Mouse (Mus musculus): ENCODE measurements around the gene Olfr1033. TPM values are rescaled to one million over a fixed set of nuclear protein-coding genes. Genes with fewer than 3 reads are reported as not detected.
"Not testable (repeated sequence)": the region's sequence is repeated elsewhere in the genome, so short reads cannot be mapped to it uniquely, and the experiment has no call there.

Gene Olfr1033
- total RNA-seq (2022) = not detected

DNA sequence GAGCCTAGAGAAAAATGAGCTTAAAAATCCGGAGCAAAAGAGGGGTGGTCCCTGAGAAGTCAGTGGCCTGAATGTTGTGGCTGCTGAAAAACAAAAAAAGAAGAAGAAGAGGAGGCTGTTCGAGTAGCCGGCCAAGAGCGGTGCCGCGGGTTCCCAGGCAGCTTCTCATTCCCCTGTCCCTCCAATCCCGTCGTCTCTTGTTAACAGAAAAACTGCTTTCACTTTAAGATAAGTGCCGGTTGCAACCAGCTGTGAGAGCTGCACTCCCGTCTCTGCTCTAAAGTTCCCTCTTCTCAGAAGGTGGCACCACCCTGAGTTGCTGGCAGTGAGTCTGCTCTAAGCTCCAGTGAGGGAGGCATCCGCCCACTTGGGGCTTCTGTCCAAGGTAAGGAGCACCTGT is at the start of gene Olfr1033:
Gene Olfr1033, plus strand, starts transcription at position 228 of the 400 bp plus-strand sequence.
- DNase-seq (ENCODE audit: low spot score in 2 of 2) = not testable (repeated sequence)

- DNase-seq (ENCODE audit: low spot score in 2 of 2) = no peak
Measured at GRCm38 (mm10) chr2:85973595-85973994, 46.8 kb upstream of the Olfr1033 start, which contains the start of gene Olfr1029. Olfr1029 (plus strand) TSS chr2:85973895.

DNA sequence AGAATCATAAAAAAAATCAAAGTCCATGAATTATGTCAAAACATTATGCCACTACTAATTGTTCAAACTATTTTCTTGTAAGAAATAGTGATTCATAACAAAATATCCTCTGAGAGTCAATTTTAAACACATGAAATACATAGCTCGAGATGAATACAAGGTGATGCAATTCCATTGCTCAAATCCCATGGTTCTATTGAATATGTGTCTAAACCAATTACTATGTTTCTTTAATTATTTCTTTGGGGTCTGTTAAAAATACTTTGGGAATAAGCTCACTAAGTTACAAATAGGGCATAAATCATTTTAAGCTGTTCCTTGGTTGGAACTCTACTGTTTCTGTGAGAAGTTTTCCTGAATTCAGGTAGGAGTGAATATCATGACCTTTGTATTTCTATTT is 41.5 kb upstream of the Olfr1033 start, which contains the start of gene Olfr1030:
Gene Olfr1030, plus strand, starts transcription at position 301 of the 400 bp plus-strand sequence.
- DNase-seq (ENCODE audit: low spot score in 2 of 2) = no peak

DNA sequence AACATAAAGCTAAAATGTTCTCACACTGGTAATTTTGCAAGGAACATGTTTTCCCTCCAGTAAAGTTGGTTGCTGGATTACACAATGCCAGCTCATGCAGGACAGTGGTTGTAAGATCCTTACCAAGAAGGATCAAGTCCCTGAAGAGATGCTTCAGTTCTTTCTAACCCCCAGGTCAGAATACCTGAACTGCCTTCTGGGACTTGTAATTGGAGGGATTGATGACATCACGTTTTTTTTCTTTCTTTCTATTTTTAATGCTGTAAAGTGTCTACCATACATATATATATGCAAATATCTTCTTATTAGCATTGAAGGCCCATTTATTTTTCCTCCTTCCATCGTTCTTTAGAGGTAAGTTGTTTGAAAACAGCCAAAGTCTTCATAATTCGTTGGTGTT is 30.4 kb upstream of the Olfr1033 start, which contains the start of gene Olfr1031:
Gene Olfr1031, plus strand, starts transcription at position 301 of the 400 bp plus-strand sequence.
- no peak for DNase-seq (ENCODE audit: low spot score in 2 of 2)

DNA sequence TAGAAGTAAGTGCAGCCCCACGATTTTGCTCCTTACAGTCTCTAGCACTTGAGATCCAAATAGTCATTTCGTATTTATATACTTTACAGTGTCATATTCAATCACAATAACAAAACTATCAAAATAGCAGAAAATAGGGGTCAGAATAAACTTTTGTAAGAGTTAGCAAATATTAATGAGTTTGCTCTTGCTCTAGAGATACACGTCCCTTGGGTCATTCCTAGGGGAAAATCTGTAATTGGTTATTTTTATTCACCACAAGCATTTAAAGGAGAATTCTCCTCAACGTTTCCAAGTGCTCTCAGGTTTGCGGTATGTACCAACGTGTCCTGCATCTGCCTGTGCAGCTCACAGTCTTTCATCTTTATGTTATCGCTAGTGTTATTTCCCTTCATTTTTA is 15.2 kb upstream of the Olfr1033 start, which contains the start of gene Olfr1032:
Gene Olfr1032, plus strand, starts transcription at position 301 of the 400 bp plus-strand sequence.
- no peak for DNase-seq (ENCODE audit: low spot score in 2 of 2)

DNA sequence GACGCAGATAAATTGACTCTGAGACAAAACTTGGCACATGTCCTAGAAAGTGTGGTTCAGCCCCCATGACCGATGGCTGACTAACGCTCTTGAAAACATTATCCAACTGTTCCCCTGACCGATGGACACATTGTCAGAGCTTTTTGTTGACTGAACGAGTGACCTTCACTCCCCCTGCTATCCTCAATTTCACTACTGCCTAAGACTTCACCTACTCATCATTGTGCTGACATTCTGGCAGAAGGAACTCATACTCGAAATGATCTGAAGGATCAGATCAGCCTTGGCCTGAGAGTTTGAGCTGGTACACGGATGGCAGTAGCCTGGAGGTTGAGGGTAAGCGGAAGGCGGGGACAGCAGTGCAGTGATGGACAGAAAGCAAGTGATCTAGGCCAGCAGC is 1.1 kb downstream of the Olfr1033 start:
- DNase-seq (ENCODE audit: low spot score in 2 of 2) = not testable (repeated sequence)

DNA sequence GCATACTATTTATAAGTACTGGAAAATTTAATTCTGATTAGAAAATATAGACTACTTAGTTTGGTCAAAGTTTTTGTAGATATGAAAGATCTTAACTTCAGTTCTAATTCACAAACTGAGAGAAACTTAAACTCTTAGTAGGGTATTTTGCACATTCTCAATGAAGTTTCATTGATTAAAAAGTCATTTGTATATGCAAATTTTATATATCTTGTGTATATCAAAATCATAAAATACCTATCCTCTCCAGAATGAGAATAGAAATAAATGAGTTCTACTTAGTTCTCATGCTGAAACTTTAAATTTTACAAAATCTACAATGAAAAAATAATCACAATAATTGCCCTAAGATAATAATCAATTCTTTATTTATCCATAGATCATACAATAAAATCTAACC is 25.1 kb downstream of the Olfr1033 start, which contains the start of gene Olfr1034:
Gene Olfr1034, plus strand, starts transcription at position 301 of the 400 bp plus-strand sequence.
- no peak for DNase-seq (ENCODE audit: low spot score in 2 of 2)

DNA sequence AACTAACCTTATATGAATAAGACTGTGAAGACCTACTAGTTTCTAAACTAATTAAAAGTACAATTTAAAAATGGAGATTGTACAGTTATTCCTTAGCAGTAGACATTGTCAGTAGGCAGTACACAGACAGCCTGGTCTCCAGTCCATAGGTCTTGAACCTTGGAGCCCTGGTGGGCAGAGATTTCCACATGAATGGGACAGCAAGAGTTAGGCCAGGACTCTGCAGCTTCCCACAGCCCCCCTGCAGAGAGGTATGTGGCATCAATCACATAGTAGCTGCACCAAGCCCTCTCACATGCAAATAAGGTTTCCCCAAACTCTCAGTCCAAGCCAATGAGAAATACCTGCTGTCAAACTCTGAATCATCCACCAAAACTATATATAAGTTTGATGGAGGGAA is 30.3 kb downstream of the Olfr1033 start:
- DNase-seq (ENCODE audit: low spot score in 2 of 2) = not testable (repeated sequence)

GRCm38 (mm10) chr2:86063766-86064165 is 43.3 kb downstream of the Olfr1033 start:
- not testable (repeated sequence) for DNase-seq (ENCODE audit: low spot score in 2 of 2)

DNA sequence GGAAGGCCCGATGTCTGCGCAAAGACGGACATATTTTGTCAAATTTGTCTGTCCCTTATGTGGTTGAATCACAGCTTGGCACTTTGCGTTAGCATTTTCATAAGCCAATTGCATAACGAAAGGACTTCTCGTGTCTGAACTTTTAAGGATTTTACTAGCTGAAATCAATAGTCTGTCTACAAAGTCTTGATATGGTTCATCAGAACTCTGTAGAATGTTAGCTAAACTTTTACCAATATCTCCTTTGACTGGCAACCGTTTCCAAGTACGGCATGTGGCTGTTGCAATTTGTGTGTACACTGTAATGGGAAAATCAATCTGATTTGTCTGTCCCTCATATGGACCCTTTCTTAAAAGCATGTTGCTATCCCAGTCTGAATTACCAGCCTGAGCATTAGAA is 49.8 kb downstream of the Olfr1033 start:
- DNase-seq (ENCODE audit: low spot score in 2 of 2) = no peak

- not testable (repeated sequence) for DNase-seq (ENCODE audit: low spot score in 2 of 2)
Measured at GRCm38 (mm10) chr2:86073692-86074091, 53.3 kb downstream of the Olfr1033 start, which contains the start of gene Olfr1036. Olfr1036 (plus strand) TSS chr2:86073992.

GRCm38 (mm10) chr2:86080478-86080877 is 60.0 kb downstream of the Olfr1033 start:
- DNase-seq (ENCODE audit: low spot score in 2 of 2) = not testable (repeated sequence)

DNA sequence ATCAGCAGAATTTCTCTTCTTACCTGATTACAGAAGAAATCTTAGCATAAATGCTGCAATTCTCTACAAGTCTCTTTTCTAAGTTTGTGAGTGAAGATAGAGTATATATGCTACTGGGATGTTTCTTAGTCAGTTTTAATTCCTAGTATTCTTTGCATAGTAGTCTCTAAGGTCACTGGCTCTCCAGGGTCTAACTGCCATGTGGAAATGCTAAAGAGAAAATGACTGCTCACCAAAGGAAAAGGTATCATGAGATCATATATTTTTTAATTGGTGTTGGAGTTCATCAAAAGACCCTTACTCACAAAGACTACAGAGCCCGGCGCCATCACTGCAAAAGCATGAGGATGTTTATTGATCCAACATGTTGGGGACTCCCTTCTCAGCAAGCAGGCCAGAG is 66.9 kb downstream of the Olfr1033 start, which contains the start of gene Olfr1037:
Gene Olfr1037, minus strand, starts transcription at position 101 of the 400 bp plus-strand sequence.
- no peak for DNase-seq (ENCODE audit: low spot score in 2 of 2)

Other genes with a start within 250 kb of the Olfr1033 start
- not detected for gene Olfr1014, start 247.9 kb upstream of the Olfr1033 start, total RNA-seq (2022)
- not detected for gene Olfr1015, start 238.6 kb upstream of the Olfr1033 start, total RNA-seq (2022)
- not detected for gene Olfr1016, start 218.1 kb upstream of the Olfr1033 start, total RNA-seq (2022)
- gene Olfr1018, start 202.2 kb upstream of the Olfr1033 start, total RNA-seq (2022) = not detected
- not detected for gene Olfr1019, start 175.2 kb upstream of the Olfr1033 start, total RNA-seq (2022)
- not detected for gene Olfr1020, start 173.6 kb upstream of the Olfr1033 start, total RNA-seq (2022)
- gene Olfr1022, start 152.0 kb upstream of the Olfr1033 start, total RNA-seq (2022) = not detected
- gene Olfr1023, start 135.0 kb upstream of the Olfr1033 start, total RNA-seq (2022) = not detected
- gene Olfr1024, start 115.6 kb upstream of the Olfr1033 start, total RNA-seq (2022) = not detected
- not detected for gene Olfr1025-ps1, start 105.4 kb upstream of the Olfr1033 start, total RNA-seq (2022)
- not detected for gene Olfr1026, start 99.1 kb upstream of the Olfr1033 start, total RNA-seq (2022)
- gene Olfr1028, start 70.2 kb upstream of the Olfr1033 start, total RNA-seq (2022) = not detected
- not detected for gene Olfr1029, start 46.7 kb upstream of the Olfr1033 start, total RNA-seq (2022)
- not detected for gene Olfr1030, start 41.4 kb upstream of the Olfr1033 start, total RNA-seq (2022)
- not detected for gene Olfr1031, start 30.3 kb upstream of the Olfr1033 start, total RNA-seq (2022)
- not detected for gene Olfr1032, start 15.1 kb upstream of the Olfr1033 start, total RNA-seq (2022)
- gene Olfr1034, start 25.2 kb downstream of the Olfr1033 start, total RNA-seq (2022) = not detected
- not detected for gene Olfr1036, start 53.4 kb downstream of the Olfr1033 start, total RNA-seq (2022)
- not detected for gene Olfr1037, start 66.8 kb downstream of the Olfr1033 start, total RNA-seq (2022)
- under 1 TPM in 1 of 4 experiments, not detected in 3; 0.11 TPM for gene Olfr1039, start 115.3 kb downstream of the Olfr1033 start, total RNA-seq (2022)
- gene Olfr1040, start 126.1 kb downstream of the Olfr1033 start, total RNA-seq (2022) = not detected
- gene Olfr1042, start 141.2 kb downstream of the Olfr1033 start, total RNA-seq (2022) = not detected
- not detected for gene Olfr1043, start 146.9 kb downstream of the Olfr1033 start, total RNA-seq (2022)
- gene Olfr1044, start 157.2 kb downstream of the Olfr1033 start, total RNA-seq (2022) = not detected
- gene Olfr52, start 165.1 kb downstream of the Olfr1033 start, total RNA-seq (2022) = not detected
- gene Olfr1045, start 182.4 kb downstream of the Olfr1033 start, total RNA-seq (2022) = not detected
- not detected for gene Olfr1046, start 198.7 kb downstream of the Olfr1033 start, total RNA-seq (2022)
- gene Olfr1047, start 210.8 kb downstream of the Olfr1033 start, total RNA-seq (2022) = not detected
- not detected for gene Olfr1048, start 219.7 kb downstream of the Olfr1033 start, total RNA-seq (2022)
- gene Olfr1049, start 237.7 kb downstream of the Olfr1033 start, total RNA-seq (2022) = not detected